Mouse (Mus musculus): ENCODE measurements at regions not wholly inside any gene's neighbourhood (a gene's known extent, or its start where the extent isn't known, plus 50 kb on each side); places are given as distances from the start of the nearest gene placed in this dataset.

GRCm38 (mm10) chr12:55996585-55997377, 160.7 kb downstream of the Brms1l start:
- no peak for TF ChIP-seq POLR2A (IDR thresholded peaks at IDR 0.05; ENCODE audit: control insufficient read depth, low read depth, low read length)
- TF ChIP-seq CTCF (IDR thresholded peaks at IDR 0.05; ENCODE audit: control insufficient read depth, insufficient read depth, insufficient replicate concordance, low read depth, low read length): no peak
